Mouse (Mus musculus) fibroblast of lung, adult 2 months (primary cell): ENCODE measurements around the gene Klhl24.
"Not testable (repeated sequence)": the region's sequence is repeated elsewhere in the genome, so short reads cannot be mapped to it uniquely, and the experiment has no call there.

Experiments
- DNase-seq: peaks from one replicate; pipeline ENCODE4 v3.0.0-alpha.2; 2011; ENCODE audit warnings: low read depth

Klhl24 gene

GRCm38 (mm10) chr16:20097069-20097710, at the start of gene Klhl24:
Gene Klhl24 (plus strand): TSS chr16:20097542.
- peak; percentile 90 for DNase-seq

- DNase-seq, result no peak
Measured at GRCm38 (mm10) chr16:20052655-20053054, 44.7 kb upstream of the Klhl24 start.

GRCm38 (mm10) chr16:20072770-20073169, 24.6 kb upstream of the Klhl24 start:
- DNase-seq, result no peak

GRCm38 (mm10) chr16:20076675-20077074, 20.7 kb upstream of the Klhl24 start:
- DNase-seq, result no peak

GRCm38 (mm10) chr16:20080271-20080670, 17.1 kb upstream of the Klhl24 start:
- DNase-seq, result no peak

- DNase-seq, result no peak
Measured at GRCm38 (mm10) chr16:20084623-20085022, 12.7 kb upstream of the Klhl24 start.

GRCm38 (mm10) chr16:20085250-20085905, 12.0 kb upstream of the Klhl24 start:
- no peak for DNase-seq

GRCm38 (mm10) chr16:20086976-20087375, 10.4 kb upstream of the Klhl24 start:
- DNase-seq, result no peak

GRCm38 (mm10) chr16:20089636-20090035, 7.7 kb upstream of the Klhl24 start:
- DNase-seq, result no peak

GRCm38 (mm10) chr16:20090921-20091575, 6.3 kb upstream of the Klhl24 start:
- no peak for DNase-seq

GRCm38 (mm10) chr16:20095966-20096365, 1.4 kb upstream of the Klhl24 start:
- DNase-seq, result no peak

- DNase-seq, result peak; percentile 72
Measured at GRCm38 (mm10) chr16:20097711-20098374, 501 bp downstream of the Klhl24 start.

GRCm38 (mm10) chr16:20098375-20098727, 1.0 kb downstream of the Klhl24 start:
- no peak for DNase-seq

GRCm38 (mm10) chr16:20098866-20099629, 1.7 kb downstream of the Klhl24 start:
- no peak for DNase-seq

- no peak for DNase-seq
Measured at GRCm38 (mm10) chr16:20106996-20107395, 9.7 kb downstream of the Klhl24 start.

- DNase-seq, result no peak
Measured at GRCm38 (mm10) chr16:20108961-20109360, 11.6 kb downstream of the Klhl24 start.

GRCm38 (mm10) chr16:20112649-20113048, 15.3 kb downstream of the Klhl24 start:
- DNase-seq, result no peak

- peak; percentile 31 for DNase-seq
Measured at GRCm38 (mm10) chr16:20116069-20116468, 18.7 kb downstream of the Klhl24 start.

- not testable (repeated sequence) for DNase-seq
Measured at GRCm38 (mm10) chr16:20126319-20126883, 29.1 kb downstream of the Klhl24 start.

GRCm38 (mm10) chr16:20130397-20130796, 33.1 kb downstream of the Klhl24 start:
- DNase-seq, result no peak

GRCm38 (mm10) chr16:20140772-20141531, 43.6 kb downstream of the Klhl24 start, which contains the start of gene Yeats2:
Gene Yeats2 (plus strand): TSS chr16:20141063.
- DNase-seq, result peak; percentile 19
